Mouse (Mus musculus) kidney, adult 2 months (tissue): Measurements from ENCODE around the gene 1110008L16Rik.

Experiments
- CTCF ChIP-seq: fragments of 200-500 bp; conservative IDR thresholded peaks from 2 replicates; pipeline ENCODE4 v1.5.1; 2011; ENCODE audit warnings: low read depth, mild to moderate bottlenecking, control low read depth, low read length, moderate library complexity, mixed read lengths; ENCODE audit not compliant: insufficient read depth, insufficient read length
- POLR2A ChIP-seq: fragments of 200-500 bp; IDR thresholded peaks from one replicate; pipeline ENCODE4 v1.6.1; 2011; ENCODE audit warnings: low read depth, low read length, control low read depth

GRCm38 (mm10) chr12:55309501-55309900 lies 10.1 kb downstream of the 1110008L16Rik start:
- no peak for TF ChIP-seq POLR2A
- no peak for TF ChIP-seq CTCF
